Mouse (Mus musculus): ENCODE measurements at regions not wholly inside any gene's neighbourhood (a gene's known extent, or its start where the extent isn't known, plus 50 kb on each side); places are given as distances from the start of the nearest gene placed in this dataset.

DNA sequence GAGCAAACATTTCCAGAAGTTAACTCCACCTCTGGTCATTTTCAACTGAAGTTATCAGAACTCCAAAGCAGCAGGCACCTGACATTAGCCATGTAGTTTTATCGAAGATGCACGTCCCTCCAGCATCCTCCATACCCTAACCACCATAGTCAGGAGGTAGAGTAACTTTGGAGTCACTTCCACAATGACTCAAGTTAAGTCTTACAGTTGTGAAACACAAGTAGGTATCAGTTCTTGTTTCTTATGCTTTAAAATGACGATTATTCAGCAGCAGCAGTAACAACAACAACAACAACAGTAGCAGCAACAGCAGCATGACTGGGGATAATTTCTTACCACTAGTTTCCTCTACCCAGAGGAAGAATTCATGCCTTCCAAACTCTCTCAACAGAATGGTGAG lies 51.3 kb upstream of the Tank start:
- no peak for DNase-seq (ENCODE audit: low spot score in 2 of 2)

GRCm38 (mm10) chr2:61524060-61524734 lies 54.2 kb upstream of the Tank start:
- DNase-seq (ENCODE audit: low spot score in 2 of 2) = no peak

DNA sequence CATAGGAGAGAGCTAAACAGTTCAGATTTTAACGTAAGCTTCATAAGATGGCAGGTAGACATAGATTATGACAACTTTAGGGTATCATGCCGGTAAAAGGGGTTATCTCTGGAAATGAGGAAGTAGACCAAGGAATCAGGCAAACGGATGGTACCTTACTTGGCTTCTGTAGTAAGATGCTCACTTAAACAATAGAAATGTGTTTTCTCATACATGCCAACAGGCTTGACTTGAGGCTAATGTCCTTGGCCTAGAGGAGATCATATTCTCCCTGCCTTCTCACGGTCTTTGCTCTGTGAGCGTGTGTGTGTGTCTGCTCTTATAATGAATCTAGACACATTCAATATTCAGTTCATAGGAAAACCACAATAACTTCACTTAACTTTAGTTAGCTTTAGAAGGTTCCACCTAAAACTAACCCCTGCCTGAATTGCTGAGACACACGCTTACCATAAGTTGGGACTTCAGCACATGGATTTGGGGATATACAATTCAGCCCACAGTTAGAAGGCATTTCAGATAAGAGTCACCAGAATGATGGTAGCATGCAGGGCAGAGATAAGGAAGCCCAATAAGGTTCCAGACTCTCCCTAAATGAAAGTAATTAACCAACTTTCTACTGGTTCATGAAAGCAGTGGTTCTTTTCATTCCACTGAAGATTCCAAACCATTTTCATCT lies 63.8 kb upstream of the Tank start:
- no peak for DNase-seq (ENCODE audit: low spot score in 2 of 2)

DNA sequence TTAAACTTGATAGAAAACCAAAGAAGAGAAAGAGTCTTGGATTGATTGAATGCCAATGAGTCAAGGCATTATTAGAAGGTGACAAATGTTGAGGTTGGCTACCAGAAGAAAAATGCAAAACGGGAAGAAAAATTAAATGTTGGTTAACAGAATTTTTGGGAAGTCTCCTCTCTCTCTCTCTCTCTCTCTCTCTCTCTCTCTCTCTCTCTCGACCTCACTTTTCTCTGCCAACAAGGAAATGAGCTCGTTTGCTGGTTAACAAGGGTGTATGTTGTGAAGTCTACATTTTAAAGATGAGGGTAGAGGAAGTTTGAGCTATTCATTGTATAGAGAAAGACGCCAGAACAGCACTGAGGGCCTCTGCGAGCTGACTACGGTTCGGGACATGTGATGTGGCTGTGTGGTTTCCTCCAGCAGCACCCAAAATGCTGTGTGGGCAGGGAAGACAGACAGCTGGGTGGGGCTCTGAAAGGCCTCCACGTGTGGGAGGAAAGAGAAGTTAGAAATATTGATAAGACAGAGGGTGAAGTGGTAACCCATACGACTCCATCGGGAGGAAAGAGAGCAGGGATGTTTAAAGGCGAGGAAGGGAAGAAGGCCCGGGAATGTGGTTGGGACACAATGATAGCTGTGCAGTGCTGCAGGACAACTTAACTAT lies 64.5 kb upstream of the Tank start:
- no peak for DNase-seq (ENCODE audit: low spot score in 2 of 2)

DNA sequence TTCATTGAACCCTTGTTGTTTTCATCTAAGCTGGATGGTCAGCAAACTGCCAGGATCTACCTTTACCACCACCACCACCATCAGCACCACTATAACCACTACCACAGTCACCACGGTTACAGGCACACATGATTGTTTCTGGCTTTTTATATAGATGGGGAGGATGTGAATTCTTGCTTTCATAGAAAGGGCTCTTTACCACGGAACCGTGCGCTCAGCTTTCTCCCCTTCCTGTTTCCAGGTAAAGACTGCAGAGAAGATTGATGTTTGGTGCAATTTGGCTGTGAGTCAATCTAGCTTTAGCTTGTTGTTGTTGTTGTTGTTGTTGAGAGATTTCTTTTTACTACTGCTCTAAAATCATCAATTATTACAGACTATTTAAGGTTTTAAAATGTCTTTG lies 74.8 kb upstream of the Tank start:
- DNase-seq (ENCODE audit: low spot score in 2 of 2) = no peak

DNA sequence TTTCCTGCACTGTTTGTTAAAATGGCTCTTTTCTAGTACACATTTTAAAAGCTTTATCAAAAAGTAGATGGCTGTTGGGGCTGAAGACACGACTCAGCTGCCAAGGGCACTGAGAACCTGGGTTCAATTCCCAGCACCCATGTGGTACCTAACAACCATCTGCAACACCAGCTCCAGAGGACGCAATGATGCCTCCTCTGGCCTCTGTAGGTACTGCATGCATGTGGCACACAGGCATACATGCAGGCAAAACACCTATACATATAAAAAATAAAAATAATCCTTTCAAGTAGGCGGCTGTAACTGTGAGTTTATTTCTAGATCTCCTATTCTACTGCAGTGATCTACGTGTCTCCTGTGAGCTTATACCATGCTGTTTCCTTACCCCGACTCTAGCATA lies 76.5 kb upstream of the Tank start:
- DNase-seq (ENCODE audit: low spot score in 2 of 2) = no peak

DNA sequence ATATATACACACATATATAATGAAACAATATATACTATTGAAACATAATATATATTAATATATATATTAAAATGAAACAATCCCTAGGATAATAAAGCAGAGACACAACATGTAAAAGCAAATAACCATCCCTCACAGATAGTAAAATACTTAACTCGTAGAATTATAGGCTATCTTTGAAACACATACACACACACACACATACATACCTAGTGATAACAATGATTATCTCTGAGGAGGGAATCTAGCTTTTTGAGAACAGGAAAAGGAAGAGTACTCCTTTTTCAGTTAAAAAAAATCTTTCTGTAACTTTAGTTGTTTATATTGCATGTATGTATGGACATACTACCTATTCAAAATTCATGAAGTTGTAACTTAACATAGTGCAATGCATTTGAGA lies 79.1 kb upstream of the Tank start:
- no peak for DNase-seq (ENCODE audit: low spot score in 2 of 2)

DNA sequence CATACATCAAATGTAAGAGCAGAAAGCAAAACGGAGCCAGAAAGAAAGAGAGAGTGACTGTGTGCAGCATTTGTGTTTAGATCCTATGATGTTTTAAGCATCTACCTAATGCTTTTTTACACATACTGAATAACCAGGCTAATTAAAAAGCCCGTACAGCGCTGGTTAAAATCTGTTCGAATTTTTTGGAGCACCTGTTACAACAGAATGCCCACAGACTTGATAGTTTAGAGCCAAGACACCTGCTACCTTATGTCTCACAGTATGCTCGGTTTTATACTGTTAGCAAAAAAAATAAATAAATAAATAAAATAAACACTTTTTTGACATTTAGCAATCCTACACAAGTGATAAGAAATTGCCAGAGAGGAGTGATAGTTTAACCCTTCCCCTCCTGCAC lies 80.5 kb upstream of the Tank start:
- no peak for DNase-seq (ENCODE audit: low spot score in 2 of 2)

- no peak for DNase-seq (ENCODE audit: low spot score in 2 of 2)
Measured at GRCm38 (mm10) chr2:61496968-61497367, 81.4 kb upstream of the Tank start.

DNA sequence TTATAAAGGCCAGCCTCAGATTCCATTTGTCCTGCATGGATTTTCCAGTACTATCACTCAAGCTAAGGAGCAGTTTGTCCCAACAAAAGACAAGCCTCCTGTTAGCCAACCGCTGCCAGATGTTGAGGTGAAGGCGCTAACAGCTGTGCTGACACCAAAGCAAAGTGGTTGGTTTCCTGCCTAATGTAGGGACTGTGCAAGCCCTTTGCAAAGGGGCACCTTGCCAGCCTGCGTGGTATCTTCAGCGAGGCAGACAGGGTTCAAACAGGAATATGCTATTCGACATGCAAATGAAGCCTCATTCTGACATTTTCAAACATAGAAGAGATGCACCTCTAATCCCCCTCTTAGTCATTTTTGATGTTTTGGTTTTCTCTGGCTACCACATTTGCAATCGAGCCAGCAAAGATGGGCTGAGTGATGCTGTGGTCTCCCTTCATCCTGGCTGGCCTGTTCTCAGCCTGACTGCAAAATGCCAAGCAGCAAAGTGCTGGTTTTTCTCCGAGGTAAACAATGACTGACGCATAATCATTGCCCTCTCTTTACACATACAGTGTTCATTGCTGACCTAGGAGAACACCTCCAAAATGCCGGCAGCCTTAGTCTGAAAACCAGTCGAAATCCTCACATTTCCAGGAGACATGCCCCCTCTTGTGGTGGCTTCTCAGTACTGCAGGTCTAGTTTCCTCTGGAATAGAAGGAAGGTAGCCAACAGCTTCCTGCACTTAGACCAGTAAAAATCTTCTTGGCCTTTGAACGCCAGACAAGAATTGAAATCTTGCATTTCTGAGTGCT lies 84.3 kb upstream of the Tank start:
- DNase-seq (ENCODE audit: low spot score in 2 of 2) = peak; percentile 62 to 80

GRCm38 (mm10) chr2:61492043-61492743 lies 86.2 kb upstream of the Tank start:
- DNase-seq (ENCODE audit: low spot score in 2 of 2) = no peak

DNA sequence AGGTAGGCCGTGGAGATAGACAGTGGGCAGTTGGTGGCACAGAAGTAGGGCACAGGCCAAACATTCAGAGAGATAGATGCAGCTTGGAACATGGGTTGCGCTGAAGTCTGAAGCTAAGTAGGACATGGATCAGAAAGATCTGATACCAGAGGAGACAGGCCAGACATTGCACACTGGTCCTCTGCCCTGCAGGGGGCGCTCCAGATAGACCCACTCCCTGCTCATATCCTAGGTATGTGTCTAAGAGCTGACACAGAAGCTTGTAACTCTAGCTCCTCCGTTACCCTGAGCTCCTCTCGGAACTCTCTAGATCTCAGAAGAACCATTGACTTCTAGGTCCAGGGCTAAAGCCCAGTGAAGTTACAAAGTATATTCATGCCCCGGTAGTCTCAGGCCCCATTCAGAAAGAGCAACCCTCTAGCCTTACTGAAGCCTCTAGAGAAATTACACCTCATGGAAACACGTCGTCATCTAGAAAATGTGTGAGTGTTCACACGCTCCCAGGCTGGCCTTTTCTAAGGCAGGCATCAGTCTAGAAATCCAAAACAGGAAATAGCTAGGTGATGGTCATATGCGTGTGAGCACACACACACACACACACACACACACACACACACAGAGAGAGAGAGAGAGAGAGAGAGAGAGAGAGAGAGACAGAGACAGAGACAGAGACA lies 87.8 kb upstream of the Tank start:
- no peak for DNase-seq (ENCODE audit: low spot score in 2 of 2)

DNA sequence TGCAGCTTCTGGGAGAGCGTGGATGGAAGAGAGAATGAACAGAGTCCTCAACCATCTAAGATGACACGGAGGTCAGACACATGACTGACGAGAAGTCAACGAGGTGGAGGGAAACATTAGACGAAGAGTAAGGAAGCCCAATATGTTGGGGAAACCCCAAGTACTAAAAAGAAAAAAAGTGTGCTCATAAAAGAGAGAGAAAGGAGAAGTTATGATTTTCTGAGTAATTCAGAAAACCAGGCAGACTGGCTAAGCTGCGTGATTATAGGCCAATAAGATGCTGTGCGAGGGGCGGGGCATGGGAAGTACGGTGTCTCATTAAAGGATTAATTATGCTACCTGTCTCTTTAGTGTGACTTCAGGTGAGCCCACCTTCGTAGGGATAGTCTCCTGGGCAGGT lies 88.6 kb upstream of the Tank start:
- DNase-seq (ENCODE audit: low spot score in 2 of 2) = no peak

- DNase-seq (ENCODE audit: low spot score in 2 of 2) = no peak
Measured at GRCm38 (mm10) chr2:61483820-61484219, 94.6 kb upstream of the Tank start.

GRCm38 (mm10) chr2:61476648-61477047 lies 101.7 kb upstream of the Tank start:
- no peak for DNase-seq (ENCODE audit: low spot score in 2 of 2)

GRCm38 (mm10) chr2:61474626-61475025 lies 103.8 kb upstream of the Tank start:
- no peak for DNase-seq (ENCODE audit: low spot score in 2 of 2)

GRCm38 (mm10) chr2:61470521-61470920 lies 107.9 kb upstream of the Tank start:
- DNase-seq (ENCODE audit: low spot score in 2 of 2) = no peak

GRCm38 (mm10) chr2:61470064-61470463 lies 108.3 kb upstream of the Tank start:
- no peak for DNase-seq (ENCODE audit: low spot score in 2 of 2)

- DNase-seq (ENCODE audit: low spot score in 2 of 2) = no peak
Measured at GRCm38 (mm10) chr2:61455902-61456301, 122.5 kb upstream of the Tank start.

- no peak for DNase-seq (ENCODE audit: low spot score in 2 of 2)
Measured at GRCm38 (mm10) chr2:61454729-61455128, 123.7 kb upstream of the Tank start.

DNA sequence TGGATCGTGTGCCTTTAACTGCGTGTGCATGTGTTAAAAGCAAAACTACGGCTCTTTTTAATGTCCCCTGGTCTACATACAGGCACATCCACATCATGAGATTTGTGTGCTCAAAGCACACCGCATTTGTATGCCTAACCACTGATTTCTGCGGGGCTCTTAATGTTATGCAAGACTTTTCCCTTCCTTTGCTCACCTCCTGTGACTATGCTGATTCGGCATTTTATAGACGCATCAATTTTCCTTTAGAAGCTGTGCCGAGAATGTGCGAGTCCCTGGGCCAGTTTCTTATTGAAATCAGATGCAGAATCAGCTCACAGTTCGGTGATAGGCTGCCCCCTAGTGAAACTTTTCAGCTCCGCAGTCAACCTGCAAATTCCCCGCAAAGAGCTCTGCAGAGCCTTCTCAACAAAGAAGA lies 124.1 kb upstream of the Tank start:
- DNase-seq (ENCODE audit: low spot score in 2 of 2) = peak; percentile 69 to 88

Data from left cerebral cortex, adult 8-10 months (tissue).